Mouse (Mus musculus) adrenal gland, postnatal 10 days (tissue): Measurements from ENCODE around the gene Pbxip1. TPM values are rescaled to one million over a fixed set of nuclear protein-coding genes. Genes with fewer than 3 reads are reported as not detected.

Experiments used
- DNase-seq: peaks from one replicate; pipeline ENCODE4 v3.0.0; 2021; ENCODE audit warnings: mixed read lengths
- long read RNA-seq, 2 experiments: library from polyadenylated mRNA; stranded (forward); transcript quantifications; one replicate each; pipeline ENCODE4 v2.0.0; 2021
- total RNA-seq, 2 experiments: library from RNA; stranded (reverse); gene quantifications; 2 replicates each; pipeline ENCODE4 v1.2.3; 2021

Gene Pbxip1
- total RNA-seq = 10 to 100 TPM; 46.0 to 62.1 TPM
- long read RNA-seq, experiment 1, partial matches to known transcripts = 20 of 54 reads
- long read RNA-seq, experiment 1, other reads (novel, unspliced or antisense) = 34 of 54 reads
- long read RNA-seq, experiment 2, partial matches to known transcripts = 16 of 31 reads
- long read RNA-seq, experiment 2, other reads (novel, unspliced or antisense) = 15 of 31 reads

DNA sequence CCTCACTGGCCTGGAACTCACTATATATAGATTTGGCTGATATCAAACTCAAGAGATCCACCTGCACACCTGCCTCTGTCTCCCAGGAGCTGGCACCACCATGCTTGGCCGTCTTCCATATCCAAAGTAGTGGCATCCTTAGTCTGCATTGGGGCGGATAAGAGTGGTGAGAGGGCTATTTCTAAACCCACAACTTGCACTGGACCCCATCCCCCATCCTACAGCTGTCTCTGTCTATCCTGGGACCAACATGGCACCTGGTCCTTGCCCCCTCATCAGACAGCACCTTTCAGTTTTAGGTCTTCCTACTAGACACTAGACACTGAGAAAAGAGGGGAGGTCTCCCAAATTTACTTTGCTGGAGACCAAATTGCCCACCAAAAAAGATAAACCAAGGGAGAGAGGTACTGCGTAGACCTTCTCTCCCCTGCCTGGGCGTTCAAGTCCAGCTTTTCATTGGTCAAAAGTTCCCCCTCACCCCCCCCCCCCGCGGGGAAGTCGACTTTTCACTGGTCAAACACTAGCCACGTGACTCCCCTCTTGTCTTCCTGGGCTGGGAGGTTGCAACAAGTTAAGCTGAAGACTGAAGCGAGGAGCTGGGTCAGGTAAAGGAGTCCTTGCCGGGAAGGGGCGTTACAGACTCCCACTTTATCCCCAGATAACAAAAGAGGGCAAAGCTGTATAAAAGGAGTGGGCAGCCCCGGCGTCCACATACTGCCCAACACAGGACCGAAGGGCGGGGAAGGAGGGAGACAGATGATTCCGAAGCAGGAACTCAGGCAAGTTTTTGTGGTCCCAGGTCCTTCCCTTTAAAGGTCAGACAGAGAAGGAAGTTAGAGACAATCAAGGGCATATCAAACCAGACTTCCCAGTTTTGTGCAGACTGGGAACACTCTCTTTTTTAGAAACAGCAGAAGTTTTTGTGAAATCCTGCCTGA is at the start of gene Pbxip1:
Gene Pbxip1, plus strand, starts transcription at position 531 of the 938 bp plus-strand sequence.
- peak; percentile 79 for DNase-seq

DNA sequence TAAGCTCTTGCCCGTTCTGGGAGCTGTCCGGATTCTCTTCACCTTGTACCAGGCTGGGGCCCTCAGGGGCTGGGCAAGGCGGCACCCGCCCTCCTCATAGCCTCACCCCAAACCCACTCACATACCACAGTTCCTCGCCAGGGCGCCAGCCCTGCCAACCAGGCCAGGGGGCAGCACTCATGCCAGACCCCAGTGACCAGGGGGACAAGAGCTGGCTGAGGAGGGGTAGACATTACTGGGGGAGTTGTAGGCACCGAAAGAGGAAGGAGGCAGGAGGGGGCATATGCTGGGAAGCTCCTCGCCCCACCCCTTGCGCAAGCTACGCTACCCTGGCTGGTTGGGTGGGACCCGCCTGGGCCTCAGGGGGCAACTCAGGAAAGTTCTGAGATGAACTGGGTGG is 48.9 kb upstream of the Pbxip1 start:
- DNase-seq = peak; percentile 72

DNA sequence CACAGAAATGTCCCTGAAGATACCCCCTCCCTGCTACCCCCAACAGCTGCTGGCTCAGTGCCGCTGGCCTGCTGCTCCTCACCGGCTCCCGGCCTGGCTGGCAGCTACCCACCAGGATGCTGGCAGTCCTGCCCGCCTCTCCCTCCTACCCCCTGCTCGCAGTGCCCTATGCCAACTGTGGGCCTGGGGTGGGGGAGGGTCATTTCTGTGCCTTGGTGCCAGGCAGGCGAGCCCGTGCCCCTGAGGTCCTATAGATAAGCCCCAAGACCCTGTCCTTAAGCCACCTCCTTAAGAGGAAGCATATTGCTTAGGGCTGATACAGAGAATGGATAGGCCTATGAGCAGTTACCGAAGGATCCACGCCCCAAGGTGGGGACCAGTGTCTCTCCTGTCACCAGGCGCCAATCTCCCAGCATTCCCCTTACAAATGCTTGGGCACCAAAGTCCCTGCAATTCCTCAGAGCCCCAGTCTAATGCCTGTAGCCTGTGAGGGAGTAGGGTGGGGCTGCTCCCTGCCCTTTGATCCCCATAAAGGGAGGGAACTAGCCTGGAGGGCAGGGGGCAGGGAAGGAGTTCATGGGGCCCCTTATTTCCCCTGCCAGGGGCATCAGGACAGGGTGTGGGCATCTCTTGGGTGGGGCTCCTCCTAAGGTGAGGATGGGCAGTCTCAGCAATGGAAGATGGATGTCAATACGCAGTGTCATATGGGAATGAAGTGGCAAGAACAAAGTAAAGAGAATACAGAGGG is 48.2 kb upstream of the Pbxip1 start:
- DNase-seq = peak; percentile 82

DNA sequence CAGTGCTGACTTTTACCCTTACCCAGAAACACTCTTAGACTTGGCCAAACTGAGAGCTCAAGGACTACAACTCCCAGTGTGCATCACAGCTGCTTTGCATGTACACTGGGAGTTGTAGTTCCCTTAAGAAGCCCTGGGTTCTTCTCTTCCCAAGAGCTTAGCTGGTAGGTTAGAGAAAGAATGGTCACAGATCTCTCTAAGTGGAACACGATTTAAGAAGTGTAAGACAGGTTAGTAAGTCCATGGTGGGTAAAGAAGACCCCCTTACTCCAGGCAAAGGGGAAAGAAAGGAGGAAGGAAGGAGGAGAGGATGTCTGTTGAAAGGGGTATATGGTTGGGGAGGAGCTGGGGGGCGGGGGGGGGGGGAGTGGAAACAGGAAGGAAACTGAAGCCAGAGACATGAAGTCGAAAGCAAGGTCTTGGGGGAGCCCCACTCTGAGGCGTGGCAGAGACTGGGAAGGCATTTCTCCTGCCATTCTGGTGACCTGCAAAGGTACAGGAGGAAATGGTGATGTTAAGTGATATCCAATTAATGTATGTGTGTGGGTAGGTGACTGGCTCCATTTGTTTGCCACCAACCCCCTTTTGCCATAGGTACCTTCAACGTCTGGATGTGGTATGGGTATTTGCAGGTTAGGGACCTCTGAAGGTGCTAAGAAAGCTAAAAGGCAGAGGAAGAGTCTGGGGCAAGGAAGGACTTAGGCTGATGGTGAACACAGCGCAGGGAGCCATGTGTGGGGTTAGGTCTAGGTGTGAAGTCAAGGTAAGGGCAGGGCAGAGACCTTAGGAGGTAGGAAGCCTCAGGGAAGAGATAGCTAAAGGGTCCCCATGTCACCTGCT is 47.4 kb upstream of the Pbxip1 start:
- no peak for DNase-seq

DNA sequence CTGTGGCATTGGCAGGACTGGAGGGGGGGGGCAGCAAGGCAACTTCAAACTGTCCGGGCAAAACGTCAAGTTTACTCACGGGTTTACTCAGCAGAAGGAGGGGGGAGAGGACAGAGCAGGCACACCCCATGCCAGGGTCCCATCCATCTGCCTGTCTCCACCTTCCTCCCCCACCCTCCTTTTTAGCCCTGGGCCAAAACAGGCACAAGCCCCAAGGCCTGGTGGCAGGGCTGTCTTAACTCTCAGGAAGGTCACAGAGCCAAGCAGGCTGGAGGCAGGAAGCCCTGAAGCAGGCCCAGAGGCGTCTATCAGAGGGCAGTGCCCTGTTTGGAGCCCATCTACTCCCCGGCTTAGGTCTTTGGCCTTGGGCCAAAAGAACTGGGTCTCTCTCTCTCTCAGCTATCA is 46.4 kb upstream of the Pbxip1 start:
- DNase-seq = peak; percentile 82

DNA sequence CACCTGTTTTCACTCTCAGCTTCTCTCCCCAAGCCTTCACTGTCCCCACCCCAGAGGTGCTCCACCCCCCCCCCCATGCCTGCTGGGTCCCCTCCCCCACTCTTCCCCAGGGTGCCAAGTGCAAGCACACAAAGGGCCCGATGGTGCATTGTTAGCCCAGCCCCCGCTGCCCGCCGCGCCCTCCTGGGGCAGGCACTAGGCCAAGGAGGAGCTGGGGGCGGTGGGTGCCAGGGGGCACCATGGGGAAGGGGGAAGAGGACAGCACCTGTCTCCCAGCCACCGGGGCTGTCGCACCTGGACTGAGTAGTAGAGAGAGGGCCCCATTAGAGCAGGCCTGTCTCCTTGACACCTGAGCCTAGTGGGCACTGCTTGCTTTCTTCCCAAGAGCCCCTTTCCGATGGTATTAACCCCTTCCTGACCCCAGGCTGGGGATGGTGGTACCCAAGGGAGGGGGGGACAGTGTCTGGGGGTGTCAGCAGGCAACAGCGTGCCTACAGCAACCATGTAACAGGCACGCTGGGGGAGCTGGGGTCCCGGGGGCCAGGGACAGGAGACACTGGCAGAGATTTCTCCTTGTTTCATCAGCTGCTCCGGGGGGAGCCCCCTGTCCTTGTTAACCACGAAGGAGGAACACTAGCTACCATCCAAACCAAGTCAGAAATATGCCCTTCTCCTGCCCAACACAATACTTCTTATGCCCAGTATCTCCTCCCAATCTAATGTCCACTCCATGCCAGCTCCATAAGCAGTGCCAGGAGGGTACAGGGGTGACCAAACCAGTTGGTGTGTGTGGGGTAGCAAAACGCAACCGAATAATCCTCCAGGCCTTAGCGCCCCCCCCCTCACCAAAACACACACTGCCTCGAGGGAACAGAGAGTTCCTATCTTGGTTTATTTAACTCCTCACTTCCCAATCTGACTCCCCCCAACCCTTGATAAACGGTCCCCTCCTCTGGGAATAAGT is 45.5 kb upstream of the Pbxip1 start:
- DNase-seq = peak; percentile 64

DNA sequence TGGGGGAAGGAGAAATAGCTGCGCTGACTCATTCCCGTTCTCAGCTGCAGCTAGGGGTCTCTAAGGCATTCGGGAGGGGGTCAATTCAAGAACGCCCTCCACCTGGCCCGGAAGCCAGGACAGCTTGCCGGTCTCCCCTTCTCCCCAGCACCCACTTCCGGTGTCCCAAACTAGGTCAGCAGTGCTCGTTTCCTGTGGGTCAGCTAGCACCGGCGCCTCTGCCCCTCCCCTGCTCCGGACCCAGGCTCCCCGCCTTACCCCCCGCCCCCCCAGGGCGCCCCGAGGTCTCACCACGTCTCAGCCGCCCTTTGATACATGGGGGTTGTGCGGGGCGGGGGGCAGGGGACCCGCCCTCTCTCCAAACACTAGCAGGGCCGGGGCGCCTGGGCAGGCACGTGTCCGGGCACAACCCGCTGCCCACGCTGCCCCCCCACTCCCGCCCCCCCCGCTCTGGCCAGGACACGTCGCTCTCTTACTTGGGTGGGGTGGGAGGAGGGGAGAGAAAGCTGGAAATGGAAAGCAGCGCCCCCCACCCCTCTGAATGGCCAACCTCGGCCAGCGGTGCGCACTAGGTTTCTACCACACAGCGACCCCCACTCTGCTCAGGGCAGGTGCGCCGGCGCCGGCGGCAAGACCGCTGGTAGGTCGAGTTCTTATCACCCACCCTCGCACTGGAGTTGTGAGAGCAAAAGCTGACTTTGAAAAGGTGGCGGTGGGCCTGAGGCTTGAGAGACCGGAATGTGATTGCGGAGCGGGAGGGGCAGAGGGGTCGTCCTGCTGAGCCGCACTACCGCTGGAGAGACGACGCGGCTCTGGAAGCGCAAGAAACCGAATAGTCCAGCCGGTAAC is 44.6 kb upstream of the Pbxip1 start:
- DNase-seq = peak; percentile 86

DNA sequence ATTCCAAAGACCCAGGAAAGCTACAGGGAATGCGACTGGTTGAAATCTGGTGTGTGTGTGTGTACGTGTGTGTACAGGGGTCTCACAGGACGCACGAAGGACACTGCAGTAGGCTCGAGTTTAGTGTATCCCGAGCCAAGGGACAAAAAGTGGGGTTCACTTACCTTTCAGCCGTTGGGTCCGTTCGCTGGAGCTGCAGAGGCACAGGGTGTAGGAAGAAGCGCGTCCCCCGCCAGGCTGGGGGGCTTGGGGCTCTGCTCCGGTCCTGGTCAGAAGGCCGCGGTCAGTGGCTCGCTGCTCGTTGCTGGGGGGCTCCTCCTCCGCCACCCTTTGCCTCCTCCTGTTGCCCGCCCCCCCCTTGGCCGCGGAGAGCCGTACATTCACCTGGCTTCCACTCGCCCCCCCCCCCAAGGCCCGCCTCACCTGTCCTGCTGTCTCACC is 43.6 kb upstream of the Pbxip1 start:
- DNase-seq = peak; percentile 59

DNA sequence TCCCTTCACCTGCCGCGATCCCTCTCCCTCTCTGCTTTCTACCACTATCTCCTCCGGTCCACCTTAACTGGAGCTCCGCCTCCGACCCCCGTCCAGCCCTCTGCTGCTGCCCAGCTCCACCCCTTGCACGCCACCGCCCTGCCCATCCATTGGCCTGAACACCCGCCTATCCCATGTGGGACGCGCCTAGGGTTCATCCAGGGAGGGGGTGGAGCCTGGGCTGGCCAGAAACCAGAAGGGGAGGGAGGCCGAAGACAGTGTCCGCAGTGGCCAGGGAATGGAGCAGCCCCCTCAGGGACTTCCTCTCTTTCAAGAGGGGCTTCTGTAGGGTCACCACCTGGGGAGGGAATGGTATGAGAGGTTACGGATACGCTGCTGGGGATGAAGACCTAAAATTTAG is 42.9 kb upstream of the Pbxip1 start:
- DNase-seq = peak; percentile 99

DNA sequence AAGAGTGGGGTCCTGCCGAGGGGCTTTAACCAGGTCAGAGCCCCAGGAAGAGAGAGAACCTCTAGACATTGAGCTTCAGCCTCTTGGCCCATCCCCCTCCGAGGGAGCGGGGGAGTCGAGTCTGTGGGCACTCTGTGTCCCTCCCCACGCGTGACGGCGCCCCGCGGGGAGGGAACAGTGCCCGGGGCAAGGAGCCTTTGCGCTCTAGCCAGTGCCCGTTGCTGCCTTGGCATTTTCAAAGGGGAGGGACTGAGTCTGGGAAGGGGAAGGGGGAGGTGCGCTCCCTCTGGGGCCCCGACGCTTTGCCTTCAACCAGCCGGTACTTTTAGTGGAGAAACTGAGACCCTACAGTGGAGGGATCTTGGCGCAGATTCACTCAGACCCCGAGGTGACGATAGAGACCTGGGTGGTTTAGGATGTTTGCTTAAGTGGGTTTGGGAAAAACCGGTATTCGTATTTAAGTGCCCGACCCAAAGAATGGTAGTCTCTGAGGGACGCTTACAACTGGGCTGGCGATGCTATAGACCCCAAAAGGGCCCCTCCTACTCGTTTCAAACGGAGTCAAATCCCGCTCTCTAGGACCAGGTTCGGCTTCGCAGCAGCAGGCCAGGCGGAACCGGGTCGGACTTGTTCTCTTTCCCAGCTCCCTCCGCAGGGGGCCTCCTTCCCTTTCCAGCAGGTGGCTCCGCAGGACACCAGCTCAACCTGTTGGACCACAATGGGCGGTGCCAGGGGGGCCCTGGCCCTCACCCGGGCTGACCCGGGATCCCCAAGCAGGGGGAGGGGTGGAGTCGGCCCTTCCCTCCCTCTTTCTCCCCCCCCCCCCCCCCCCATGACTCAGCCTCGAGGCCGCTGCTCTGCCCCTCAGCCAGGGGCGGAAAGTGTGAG is 42.3 kb upstream of the Pbxip1 start, which contains the start of gene Zbtb7b:
Gene Zbtb7b, minus strand, starts transcription at position 771 of the 888 bp plus-strand sequence.
- peak; percentile 89 for DNase-seq

DNA sequence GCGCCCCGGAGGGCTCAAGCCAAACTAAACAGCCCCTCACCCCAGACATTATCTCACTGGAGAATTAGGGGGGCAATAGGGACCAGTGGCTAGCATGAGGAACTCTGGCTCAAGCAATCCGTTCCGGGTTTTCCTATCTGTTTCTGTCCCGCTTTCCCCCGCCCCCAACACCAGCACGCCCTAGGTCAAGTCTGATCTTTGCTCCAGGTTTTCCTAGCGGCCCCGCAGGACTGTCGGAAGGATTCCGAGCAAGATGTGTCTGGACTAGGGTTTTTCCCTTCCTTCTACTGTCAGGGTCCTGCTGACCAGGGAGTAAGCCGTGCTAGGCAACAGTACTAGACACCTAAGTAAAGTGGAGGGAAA is 41.6 kb upstream of the Pbxip1 start:
- DNase-seq = peak; percentile 86

DNA sequence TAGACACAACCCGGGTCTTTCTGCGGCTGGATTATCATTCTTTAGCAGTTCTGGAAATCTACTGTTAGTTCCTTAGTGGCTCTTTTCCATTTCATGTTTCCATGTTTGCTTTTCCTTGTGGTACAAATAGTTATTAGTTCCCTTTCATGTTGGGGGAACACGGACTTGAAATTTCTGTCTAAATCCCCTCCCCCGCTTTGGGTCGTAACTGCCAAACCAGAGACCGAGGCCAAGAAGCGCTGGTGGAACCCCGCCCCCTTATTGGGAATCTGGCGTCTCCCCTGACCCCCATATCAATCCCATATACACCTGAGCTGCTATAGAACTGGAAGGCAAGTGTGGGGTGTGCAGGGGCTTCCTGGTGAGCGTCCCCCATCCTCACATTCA is 41.1 kb upstream of the Pbxip1 start:
- peak; percentile 48 for DNase-seq

DNA sequence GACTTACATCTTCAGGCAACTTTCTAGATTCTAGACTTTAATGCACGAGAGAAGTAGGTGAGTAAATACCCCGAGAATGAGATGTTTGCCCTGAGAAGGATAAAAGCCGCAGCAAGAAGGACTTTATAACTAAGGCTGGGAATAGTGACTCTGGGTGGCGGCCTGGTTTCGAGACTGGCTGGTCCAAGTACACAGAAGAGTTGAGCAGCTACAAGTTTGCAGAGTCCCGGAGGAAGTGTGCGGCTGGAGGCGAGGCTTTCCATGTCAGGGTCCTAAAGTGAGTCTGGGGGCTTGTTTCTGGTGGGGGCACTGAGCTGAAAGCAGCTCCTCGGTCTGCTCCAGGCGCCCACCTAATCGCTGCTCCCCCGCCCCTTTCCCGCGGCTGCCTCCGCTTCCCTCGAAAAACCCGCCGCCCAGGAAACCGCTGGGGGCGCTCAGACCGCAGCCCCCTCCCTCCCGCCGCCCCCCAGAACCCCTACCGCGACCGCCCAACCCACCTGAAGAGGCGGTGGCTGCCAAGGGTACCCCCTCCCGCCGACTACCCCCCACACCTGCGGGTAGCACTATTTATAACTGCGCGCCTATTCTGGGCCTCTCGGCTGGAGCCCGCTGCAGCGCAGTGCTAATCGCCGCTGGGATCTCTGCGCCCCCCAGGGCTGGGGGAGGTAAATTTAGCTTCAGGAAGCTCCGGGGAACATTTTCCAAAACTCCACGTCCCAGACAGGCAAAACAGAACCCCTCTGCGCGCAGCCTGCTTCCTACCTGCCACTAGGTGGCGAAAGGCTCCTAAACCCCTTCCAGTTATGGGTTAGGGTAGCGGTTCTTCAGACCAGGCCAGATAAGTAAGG is 40.5 kb upstream of the Pbxip1 start:
- DNase-seq = peak; percentile 78

DNA sequence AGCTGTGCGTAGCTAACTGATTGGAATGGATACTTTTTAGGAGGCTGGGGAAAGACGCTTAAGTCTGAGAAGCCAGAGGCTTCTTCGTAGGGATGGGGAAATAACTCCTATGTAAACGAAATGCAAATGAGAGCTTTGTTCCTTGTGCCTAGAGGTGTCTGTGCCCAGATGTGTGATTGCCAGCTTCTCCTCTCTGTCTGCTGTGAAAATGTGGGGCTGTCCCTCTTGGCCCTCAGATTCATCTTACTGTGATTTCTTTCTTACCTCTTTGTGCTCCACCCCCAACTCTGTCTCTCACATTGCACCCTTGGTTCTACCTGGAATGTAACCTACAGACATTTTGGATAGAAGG is 39.9 kb upstream of the Pbxip1 start:
- DNase-seq = no peak

DNA sequence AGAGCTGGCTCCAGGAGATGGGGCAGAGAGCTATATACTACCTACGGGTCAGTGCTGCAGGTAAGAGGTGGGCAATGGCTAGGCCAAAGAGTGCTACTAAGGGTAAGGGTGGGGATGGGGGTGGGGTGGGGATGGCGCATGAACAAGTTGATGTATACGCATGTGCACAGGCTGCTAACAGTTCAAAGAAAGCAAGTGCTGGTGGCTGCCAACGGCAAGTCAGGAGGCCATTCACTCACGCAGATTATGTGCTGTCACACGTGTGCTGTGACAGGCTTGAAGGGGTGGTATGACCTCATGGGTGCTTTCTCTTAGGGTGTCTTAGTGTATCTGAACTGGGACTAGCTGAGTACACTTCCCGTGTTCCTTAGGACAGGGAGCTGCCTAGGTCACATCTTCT is 35.2 kb upstream of the Pbxip1 start:
- DNase-seq = no peak

DNA sequence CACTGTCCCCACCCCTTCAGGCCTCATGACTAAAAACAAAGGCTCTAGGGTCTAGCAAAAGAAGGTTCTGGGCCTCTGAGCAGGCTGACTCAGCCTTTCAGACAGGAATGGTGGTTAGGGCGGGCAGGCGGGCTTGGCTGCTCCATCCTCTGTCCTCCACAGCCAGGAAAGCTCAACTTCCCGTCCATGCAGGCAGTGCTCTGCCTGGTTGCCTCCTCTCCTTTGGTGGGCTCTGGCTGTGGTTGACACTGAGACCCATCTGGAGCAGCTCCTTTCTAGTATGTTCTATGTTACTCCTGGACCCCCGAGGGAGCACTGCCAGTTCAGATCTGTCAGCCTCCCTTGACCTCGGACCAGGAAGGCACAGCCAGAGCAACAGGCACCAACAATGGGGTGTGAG is 33.8 kb upstream of the Pbxip1 start, which contains the start of gene Lenep:
Gene Lenep, minus strand, starts transcription at position 101 of the 400 bp plus-strand sequence.
- no peak for DNase-seq

DNA sequence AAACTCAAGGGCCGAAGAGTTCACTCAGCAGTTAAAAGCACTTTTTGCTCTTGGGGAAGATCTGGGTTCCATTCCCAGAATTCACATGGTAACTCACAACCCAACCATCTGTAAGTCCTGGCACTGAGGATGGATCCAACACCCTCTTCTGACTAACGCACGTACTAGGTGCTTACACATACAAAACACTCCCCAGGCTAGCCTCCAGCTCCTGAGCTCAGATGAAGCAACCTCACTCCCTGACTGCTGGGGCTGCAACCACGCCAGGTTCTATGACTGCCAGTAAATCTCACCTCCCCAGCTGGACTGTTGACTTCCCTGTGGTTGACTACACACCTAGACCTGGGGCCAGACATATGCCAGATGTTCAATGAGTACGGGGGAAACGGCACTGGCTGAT is 29.6 kb upstream of the Pbxip1 start:
- no peak for DNase-seq

DNA sequence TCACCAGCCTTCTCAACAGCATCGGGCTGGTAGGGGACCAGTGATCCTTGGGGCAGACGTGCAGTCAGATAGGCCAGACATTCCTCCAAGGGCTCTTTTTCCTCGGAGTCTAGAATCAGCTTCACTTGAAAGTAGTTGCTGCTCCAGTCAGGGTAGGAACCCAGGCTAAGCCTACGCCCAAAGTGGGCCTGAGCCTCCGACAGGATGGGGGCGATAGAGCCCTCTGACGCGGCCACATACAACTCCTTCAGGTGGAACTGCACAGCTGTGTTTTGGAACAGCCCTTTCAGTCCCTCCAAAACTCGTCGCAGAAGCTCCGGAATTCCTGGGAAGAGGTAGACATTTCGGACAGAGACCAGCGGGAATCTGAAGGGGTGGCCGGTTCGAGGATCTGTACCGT is 28.1 kb upstream of the Pbxip1 start:
- no peak for DNase-seq
